Mouse (Mus musculus) small intestine, adult 2 months (tissue): ENCODE measurements around the gene Rrp7a. TPM values are rescaled to one million over a fixed set of nuclear protein-coding genes. Genes with fewer than 3 reads are reported as not detected.

Experiments used
- H3K27ac ChIP-seq: fragments of 200-500 bp; 2 replicates; pipeline ENCODE4 v1.5.1; 2012; ENCODE audit warnings: low read depth, low read length, control low read depth, inconsistent platforms; ENCODE audit not compliant: insufficient read depth
- H3K27me3 ChIP-seq: fragments of 200-500 bp; 2 replicates; pipeline ENCODE4 v1.6.1; 2012; ENCODE audit warnings: mild to moderate bottlenecking, moderate library complexity, low read length, inconsistent platforms; ENCODE audit not compliant: control insufficient read depth, insufficient read depth
- H3K36me3 ChIP-seq: fragments of 200-500 bp; 2 replicates; pipeline ENCODE4 v1.6.1; 2012; ENCODE audit warnings: mild to moderate bottlenecking, low read length, control low read depth, inconsistent platforms; ENCODE audit not compliant: control insufficient read depth, insufficient read depth
- H3K4me1 ChIP-seq: fragments of 200-500 bp; 2 replicates; pipeline ENCODE4 v1.6.1; 2012; ENCODE audit warnings: low read length, inconsistent platforms, mixed read lengths; ENCODE audit not compliant: control insufficient read depth, insufficient read depth, insufficient read length
- H3K4me3 ChIP-seq: fragments of 200-500 bp; 2 replicates; pipeline ENCODE4 v1.5.1; 2012; ENCODE audit warnings: low read depth, mild to moderate bottlenecking, control low read depth, inconsistent platforms, low read length, moderate library complexity
- CTCF ChIP-seq: fragments of 200-500 bp; IDR thresholded peaks from 2 replicates; pipeline ENCODE4 v1.5.1; 2012; ENCODE audit warnings: low read depth, mild to moderate bottlenecking, control low read depth, inconsistent platforms, low read length, moderate library complexity, mixed read lengths; ENCODE audit not compliant: insufficient replicate concordance, insufficient read length; ENCODE audit errors: extremely low read depth
- POLR2A ChIP-seq: fragments of 200-500 bp; IDR thresholded peaks from 2 replicates; pipeline ENCODE4 v1.6.1; 2012; ENCODE audit warnings: low read depth, mild to moderate bottlenecking, control low read depth, inconsistent platforms, low read length, moderate library complexity
- WGBS: fragments of 180-500 bp; shearing (Covaris S2); methylation state at CpG from one replicate; pipeline ENCODE4 v1.1.7; 2018; 5-methylcytosine and 5-hydroxymethylcytosine counted together
- polyA plus RNA-seq: library from polyadenylated mRNA; depleted of rRNA; stranded (reverse); fragments of >200 nt; gene quantifications from 2 replicates; pipeline ENCODE4 v1.2.3, GENCODE M21; 2012

The Rrp7a gene
- polyA plus RNA-seq, 1 experiment: 72.4 TPM

DNA sequence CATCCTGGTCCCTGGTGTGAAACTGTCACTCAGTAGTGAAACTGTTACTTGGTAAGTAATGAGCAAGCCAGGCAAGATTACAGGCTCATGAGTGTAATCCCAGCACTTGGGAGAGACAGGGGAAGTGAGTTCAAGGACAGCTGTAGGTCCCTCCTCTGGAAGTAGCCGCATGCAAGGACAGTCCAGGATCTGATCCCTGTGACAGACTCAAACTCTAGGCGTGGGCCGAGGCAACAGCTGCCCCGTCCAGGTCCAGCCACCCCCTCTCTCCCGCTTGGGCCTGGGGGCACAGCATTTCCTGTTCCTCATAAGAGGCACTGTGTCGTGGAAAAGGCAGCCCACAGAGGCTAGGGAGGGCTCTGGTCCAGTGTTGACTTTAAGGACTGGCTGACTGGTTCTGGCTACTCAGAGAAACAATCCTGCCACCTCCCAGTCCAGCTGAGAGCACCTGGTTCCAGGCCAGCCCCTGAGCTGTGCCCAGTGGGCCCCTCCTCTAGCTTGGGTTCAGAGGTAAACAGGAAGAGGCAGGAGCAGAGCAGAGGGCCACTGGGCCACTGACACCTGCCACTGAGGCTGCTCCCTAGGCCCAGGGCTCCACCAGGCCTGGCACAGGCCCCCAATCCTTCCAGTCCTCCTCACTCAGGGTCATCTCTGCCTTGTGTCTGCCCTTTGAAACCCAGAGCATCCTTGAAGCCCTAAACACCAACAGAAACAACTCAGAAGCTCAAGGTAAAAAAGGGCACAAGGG is 33.2 kb upstream of the Rrp7a start:
- Histone ChIP-seq H3K27me3 (no peaks in the 10 kb centered on the region), H3K36me3 (peaks cover 56% of the 10 kb centered on the region), H3K27ac (peak overlapping the region; percentile 38), H3K4me3 (no peak overlapping the region), H3K4me1 (no peaks in the 10 kb centered on the region; the same call in 1 of the 2 replicates)
- TF ChIP-seq POLR2A: no peak
- TF ChIP-seq CTCF: no peak
- 75% methylated on average over 6 of the region's 6 CpGs for WGBS

DNA sequence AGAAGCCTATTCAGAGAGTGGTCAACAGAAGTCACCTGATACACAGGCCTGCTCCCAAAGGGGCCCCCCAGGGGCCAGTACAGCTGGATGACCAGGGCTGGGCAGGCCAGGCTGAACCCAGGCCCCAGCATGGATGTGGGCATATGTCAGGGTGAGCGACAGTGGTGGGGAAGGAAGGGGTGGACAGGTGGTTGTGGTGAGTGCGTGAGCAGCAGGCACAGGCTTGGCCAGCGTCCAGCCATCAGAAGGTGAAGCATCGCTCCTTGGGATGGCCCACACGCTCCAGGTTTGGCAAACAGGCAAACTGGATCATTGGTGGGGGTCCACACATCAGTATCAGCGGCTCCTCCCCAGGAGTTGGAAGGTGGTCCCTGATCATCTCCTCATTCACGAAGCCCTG is 31.7 kb upstream of the Rrp7a start:
- 94% methylated on average over 7 of the region's 7 CpGs for WGBS
- no peaks in the 10 kb centered on the region for H3K27me3 ChIP-seq
- no peak overlapping the region for H3K27ac ChIP-seq
- H3K4me3 ChIP-seq: no peak overlapping the region
- no peak for TF ChIP-seq POLR2A
- no peak for TF ChIP-seq CTCF
- H3K36me3 ChIP-seq: peaks cover 41% of the 10 kb centered on the region
- no peaks in the 10 kb centered on the region; the same call in none of the 2 replicates for H3K4me1 ChIP-seq

DNA sequence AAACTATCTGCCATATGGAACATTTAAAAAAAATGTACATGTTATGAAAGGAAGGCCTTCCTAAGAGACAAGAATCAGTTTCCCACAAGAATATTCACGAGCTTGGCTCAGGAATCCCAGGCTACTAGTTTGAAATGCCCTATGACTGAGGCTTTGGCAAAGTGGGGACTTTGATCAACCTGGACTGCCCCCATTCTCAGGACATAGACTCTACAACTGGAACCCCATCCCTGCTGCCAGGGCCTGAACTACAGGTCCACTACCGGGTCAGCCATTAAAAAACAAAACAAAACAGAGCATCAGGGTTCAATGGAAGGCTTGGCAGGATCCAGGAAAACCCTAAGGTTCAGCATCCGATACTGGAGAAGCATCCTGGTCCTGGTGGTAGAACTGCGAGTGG is 28.1 kb upstream of the Rrp7a start:
- 82% methylated on average over 4 of the region's 4 CpGs for WGBS
- TF ChIP-seq CTCF: no peak
- no peak for TF ChIP-seq POLR2A
- no peak overlapping the region for H3K27ac ChIP-seq

DNA sequence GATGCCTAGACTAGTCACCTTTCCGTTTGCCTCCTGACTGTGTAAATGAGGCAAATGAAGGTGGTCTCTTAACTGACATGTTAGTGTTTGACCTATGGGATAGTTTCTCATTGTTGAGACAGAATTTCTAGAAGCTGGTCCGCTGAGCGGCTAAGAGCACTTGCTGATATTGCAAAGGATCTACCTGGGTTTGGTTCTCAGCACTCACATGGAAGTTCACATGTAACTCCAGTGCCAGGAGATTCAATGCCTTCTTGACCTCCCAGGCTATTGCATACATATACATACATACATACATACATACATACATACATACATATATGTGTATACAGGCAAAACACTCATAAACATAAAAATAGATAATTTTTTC is 27.5 kb upstream of the Rrp7a start:
- Histone ChIP-seq H3K4me1 (peaks cover 2% of the 10 kb centered on the region; the same call in 1 of the 2 replicates), H3K27me3 (no peaks in the 10 kb centered on the region), H3K36me3 (peaks cover 19% of the 10 kb centered on the region), H3K4me3 (no peak overlapping the region), H3K27ac (peak overlapping the region; percentile 85)
- 14% methylated on average over 3 of the region's 3 CpGs for WGBS
- no peak for TF ChIP-seq POLR2A
- no peak for TF ChIP-seq CTCF

More for the DNA sequence above, 28.1 kb upstream of the Rrp7a start:
- no peak overlapping the region for H3K4me3 ChIP-seq
- H3K4me1 ChIP-seq: peaks cover 2% of the 10 kb centered on the region
- H3K27me3 ChIP-seq: no peaks in the 10 kb centered on the region
- H3K36me3 ChIP-seq: peaks cover 22% of the 10 kb centered on the region

DNA sequence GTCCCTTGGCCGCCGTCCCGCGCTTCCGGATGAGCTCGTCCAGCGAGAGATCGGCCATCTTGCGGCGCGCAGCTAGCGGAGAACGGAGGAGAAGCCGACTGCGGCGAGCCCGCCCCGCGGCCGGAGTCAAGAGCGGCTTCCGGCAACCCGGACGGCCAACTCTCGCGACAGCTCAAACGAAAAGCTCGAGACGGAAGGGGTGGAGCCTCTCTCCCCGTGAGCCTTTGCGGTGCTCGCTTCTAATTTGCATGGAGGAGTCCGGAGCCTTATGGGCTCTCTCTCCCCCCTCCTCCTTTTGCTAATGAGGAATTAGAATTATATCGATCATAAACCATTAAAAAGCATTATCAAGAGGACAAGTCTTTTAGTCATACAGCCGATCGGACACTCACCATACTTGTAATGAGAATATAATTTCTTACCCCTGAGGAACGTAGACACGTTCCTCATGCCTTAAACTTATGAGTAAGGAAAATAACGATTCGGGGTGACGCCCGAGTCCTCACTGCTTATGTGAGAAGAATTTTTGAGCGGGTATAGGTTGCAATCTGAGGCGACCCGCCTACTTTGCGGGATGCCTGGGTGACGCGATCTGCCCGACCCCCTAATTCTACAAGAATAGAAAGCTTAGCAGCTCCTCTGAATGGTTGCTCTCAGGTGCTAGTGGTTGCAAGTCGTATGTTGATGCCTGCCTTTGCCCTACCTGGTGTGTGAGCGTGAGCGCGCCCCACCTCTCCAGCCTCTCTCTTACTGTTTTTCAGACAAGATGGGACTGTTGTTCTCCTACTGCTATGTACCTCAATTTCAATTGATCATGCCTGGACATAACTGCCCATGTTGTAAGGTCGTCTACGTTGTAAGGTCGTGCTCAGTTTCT is 26.8 kb upstream of the Rrp7a start, which contains the start of gene Poldip3:
Gene Poldip3, minus strand, starts transcription at position 189 of the 877 bp plus-strand sequence.
- TF ChIP-seq CTCF (no peak), POLR2A (peak; percentile 90)
- Histone ChIP-seq H3K27ac (peak within 1 kb of the TSS; percentile 85), H3K4me1 (peaks cover 2% of the 10 kb centered on the region; the same call in 1 of the 2 replicates), H3K4me3 (peak within 1 kb of the TSS; percentile 68), H3K27me3 (no peaks in the 10 kb centered on the region), H3K36me3 (peaks cover 17% of the 10 kb centered on the region)
- WGBS: under 1% methylated on average over 56 of the region's 56 CpGs

DNA sequence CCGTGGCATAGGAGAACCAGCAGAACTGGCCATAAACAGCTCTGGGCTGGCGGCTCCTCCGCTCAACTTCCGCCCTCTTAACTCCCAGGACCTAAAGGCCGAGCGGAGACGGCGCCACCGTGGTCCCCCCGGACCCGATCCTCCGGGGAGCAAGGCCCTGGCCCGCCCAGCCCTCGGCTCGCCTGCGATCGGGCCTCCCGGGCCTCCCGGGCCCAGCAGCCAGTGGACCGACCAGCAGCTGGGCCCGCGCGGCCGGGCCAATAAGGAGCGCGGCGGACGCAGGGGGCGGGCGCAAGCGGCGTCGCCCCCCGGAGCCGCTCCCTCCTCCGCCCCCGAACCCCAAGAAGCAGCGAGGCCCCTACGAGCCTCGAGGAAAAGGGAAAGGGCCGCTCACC is 26.2 kb upstream of the Rrp7a start:
- H3K4me3 ChIP-seq: peak overlapping the region; percentile 68
- peaks cover 15% of the 10 kb centered on the region for H3K36me3 ChIP-seq
- WGBS: under 1% methylated on average over 38 of the region's 41 CpGs
- TF ChIP-seq CTCF (no peak), POLR2A (0 out of 2 replicates have a peak, but pooled peaks have one; percentile 6)
- H3K27ac ChIP-seq: peak overlapping the region; percentile 77
- peaks cover 2% of the 10 kb centered on the region; the same call in 1 of the 2 replicates for H3K4me1 ChIP-seq
- no peaks in the 10 kb centered on the region for H3K27me3 ChIP-seq

DNA sequence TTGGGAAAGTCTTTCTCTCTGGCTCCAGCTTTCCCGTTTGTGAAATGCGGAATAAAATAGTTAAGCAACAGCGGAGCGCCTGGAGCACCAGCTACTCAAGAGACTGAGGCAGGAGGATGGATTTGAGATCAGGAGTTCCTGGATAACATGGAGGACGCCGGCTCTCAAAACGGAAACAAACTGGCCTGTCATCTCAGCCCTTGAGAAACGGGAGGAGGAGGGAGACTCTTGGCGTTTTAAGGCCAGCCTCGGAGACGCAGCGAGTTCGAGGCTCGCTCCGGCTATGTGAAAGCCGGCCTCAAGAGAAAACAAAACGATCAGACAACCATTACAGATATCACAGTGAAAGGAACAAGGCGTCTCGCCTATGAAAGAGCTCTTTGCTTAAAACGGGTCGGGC is 25.8 kb upstream of the Rrp7a start:
- H3K27me3 ChIP-seq: no peaks in the 10 kb centered on the region
- WGBS: 2% methylated on average over 21 of the region's 21 CpGs
- H3K4me3 ChIP-seq: peak overlapping the region; percentile 68
- peaks cover 12% of the 10 kb centered on the region for H3K36me3 ChIP-seq
- peak overlapping the region; percentile 77 for H3K27ac ChIP-seq
- peaks cover 2% of the 10 kb centered on the region; the same call in 1 of the 2 replicates for H3K4me1 ChIP-seq
- TF ChIP-seq POLR2A (0 out of 2 replicates have a peak, but pooled peaks have one; percentile 2), CTCF (no peak)
